Mouse (Mus musculus): Measurements from ENCODE around the gene Cggbp1.
"Not testable (repeated sequence)": the region's sequence is repeated elsewhere in the genome, so short reads cannot be mapped to it uniquely, and the experiment has no call there.

Gene Cggbp1

DNA sequence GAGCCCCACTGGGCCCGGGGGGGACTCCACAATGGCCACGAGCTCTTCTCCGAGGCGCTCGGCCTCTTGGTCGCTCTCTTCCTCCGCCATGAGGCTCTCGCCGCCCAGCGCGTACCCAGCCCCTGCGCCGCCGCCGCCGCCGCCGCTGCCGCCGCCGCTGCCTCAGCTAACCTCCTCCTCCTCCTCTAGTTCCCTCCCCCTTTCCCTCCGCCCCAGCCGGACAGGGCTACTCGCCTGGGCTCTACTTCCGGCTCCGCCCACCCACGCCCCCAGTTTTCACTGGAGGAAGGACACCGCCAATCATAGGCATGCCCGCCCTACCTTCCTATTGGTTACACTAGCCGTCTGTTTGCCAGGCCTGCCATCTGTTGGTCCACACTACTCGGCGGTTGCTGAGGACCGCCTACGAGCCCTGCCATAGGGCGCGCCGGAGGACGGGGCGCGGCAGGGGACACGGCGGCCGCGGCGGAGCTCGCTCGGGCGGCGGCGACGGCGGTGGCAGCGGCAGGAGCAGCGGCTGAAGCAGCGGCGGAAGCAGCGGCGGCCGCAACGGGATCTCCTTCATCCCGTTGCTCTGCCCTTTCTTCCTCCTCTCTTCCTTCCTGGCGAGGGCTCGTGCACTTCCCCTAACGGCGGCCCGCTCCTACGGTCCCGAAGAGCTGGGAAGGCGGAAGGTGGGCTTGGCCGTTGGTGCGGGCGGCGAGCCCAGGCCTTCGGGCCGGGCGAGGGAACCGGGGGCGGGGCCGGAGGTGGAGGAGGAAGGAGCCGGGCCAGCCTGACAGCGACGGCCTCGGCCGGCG, at the start of gene Cggbp1, which contains the start of gene Zfp654:
Gene Cggbp1 (plus strand): TSS at position 434 of the 800 bp plus-strand sequence.
Gene Zfp654 (minus strand): TSS at position 90 of the 800 bp plus-strand sequence.
- DNase-seq (ENCODE audit: low spot score): peak; percentile 95

DNA sequence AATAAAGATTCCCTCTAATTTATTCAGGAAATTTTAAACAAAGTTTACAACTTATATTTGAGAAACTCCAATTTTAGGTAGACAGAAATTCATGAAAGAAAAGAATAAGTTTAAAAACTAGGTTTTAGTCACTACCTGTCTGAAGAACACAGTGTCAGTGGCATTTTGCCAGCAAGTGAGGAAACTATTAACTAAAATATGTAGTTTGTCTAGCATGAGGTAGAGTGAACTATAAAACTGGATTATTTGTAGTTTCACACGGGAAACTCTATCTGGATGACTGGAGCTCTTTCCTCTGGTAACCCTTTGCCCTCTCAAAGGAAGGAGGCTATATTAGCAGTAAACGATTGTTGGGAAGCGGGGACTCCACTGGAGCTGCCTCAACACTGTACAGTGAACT, 48.8 kb upstream of the Cggbp1 start:
- DNase-seq (ENCODE audit: low spot score): no peak

DNA sequence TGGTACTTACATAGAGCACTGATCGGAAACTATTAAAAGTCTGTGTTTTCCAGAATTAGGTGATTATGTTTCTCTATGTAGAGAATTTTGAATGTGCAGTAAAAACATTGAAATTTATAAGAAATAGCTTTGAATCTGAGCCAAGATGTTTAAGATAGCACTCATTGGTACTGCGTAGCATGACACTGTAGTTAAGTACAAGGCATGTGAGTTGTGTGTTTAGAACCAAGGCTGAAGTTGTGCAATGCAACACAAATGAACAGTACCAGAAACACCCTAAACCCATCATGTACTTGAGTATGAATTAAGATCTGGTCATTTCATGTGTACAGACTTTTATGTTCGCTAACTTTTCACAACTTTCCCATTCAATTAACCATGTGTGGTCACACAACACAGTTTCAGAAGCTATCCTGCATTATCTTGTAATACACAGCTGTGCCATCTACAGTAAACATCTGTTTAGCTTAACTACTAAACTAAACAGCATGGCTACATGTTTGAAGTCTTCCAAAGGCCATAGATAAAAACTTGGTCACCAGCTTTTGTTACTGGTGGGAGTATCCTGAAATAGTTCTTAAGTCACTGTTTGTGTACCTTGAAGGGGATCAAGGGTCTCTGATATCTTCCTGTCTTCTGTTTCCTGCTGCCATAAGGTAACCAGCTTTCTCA, 34.6 kb upstream of the Cggbp1 start:
- no peak for DNase-seq (ENCODE audit: low spot score)

DNA sequence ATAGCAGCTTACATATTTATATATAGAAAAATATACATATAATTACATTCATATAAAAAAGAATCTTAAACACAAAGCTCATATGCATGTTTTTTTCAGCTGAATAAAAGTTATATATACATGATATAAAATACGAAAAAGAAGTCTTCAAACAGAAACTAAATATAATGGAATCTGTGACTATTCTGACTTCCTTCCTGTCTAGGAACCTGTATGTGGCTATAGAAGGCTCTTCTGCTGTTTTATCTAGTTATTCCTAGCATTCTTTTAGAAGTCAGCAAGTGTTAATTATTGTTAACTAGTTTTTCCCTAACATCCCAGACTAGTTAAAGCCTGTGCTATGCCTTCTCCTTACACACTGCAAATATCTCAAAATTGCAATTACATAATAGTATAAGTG, 27.9 kb upstream of the Cggbp1 start:
- no peak for DNase-seq (ENCODE audit: low spot score)

- no peak for DNase-seq (ENCODE audit: low spot score)
Measured at GRCm38 (mm10) chr16:64824474-64824873, 27.3 kb upstream of the Cggbp1 start.

- no peak for DNase-seq (ENCODE audit: low spot score)
Measured at GRCm38 (mm10) chr16:64830291-64830690, 21.5 kb upstream of the Cggbp1 start.

DNA sequence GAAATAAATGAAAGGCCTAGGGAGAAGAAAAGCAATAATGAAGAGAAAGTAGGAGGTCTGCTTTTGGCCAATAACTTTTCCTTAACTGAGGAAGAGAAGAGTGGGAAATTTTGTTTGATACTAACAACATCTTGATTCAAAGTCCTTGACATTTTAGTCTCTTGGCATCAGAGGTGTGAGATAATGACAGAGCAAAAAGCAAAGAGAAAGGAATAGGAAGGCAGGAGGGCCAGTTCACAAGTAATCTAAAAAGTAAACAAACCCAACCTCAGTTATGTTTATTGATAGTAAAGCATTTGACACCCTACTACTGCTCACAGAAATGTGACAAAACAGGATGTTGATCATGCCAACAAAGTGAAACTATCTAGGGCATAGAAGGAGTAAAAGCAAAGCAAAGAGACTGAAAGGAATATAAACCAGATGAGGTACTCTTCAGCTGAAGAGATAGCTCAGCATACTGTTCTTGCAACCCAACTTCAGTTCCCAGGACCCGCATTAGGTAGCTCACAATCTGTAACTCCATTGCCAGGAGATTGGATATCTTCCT, 15.7 kb upstream of the Cggbp1 start:
- no peak for DNase-seq (ENCODE audit: low spot score)

DNA sequence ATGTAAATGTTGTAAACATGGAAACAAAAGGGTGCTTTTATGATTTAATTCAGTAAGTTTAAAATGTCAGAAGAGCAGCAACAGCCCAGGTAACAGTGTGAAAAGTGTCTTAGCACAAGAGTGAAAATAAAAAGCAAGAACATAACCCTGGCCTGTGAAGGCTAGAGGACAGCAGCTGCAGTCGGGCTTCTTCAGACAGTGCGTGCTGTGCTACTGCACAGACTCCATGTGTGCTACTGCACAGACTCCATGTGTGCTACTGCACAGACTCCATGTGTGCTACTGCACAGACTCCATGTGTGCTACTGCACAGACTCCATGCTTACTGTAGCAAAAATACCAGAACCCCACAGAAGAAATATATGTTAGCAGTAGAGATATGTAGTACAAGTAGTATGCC, 15.1 kb upstream of the Cggbp1 start:
- DNase-seq (ENCODE audit: low spot score): no peak

DNA sequence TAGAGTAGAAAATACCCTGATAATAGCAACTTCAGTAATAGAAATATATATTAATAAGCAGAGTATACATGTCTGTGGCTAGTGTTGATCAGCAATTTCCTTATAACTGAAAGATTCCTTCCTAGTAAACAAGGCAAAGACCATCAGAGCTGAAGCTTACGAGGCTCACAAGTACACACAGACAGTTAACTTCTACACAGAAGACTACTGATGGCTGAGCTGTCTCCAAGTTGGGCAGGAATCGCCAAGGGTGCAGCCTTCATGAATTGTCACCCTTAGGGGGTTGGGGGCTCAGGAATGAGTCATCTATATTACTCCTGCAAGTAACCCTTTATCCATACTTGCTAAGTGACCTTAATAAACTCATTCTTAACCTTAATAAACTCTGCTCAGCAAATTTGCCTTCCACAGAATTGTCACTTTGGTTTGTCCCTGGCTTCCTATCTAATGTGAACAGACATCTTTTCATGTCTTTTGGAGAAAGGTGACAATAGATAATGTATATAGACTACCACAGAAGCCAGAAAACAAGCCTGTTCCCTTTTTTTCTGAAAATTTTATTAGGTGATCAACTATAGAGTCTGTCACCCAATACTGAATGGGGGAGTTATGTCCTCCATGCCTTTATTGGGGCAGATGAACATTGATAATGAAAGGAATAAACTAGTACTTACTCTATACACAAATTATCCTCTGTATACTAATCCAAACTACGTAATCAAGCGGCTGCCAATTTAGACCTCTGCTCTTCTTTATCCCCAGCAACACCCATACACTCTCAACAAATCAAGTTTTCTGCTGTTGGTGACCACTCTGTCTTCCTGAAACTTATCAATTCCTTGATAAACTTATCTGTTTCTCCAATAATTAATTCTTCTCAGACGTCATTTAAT, 10.1 kb upstream of the Cggbp1 start:
- DNase-seq (ENCODE audit: low spot score): no peak

DNA sequence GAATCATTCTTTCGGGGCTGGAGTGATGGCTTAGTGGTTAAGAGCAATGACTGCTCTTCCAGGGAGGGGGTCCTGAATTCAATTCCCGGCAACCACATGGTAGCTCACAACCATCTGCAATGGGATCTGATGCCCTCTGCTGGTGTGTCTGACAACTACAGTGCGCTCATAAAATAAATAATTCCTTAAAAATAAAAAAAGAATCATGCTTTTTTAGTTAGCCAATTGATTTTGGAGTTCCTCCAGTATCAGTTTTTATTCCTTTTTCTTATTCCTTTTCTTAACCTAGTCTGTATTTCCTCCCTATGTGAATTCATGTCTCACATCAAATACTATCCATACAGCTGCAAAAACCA, 9.4 kb upstream of the Cggbp1 start:
- DNase-seq (ENCODE audit: low spot score): no peak

DNA sequence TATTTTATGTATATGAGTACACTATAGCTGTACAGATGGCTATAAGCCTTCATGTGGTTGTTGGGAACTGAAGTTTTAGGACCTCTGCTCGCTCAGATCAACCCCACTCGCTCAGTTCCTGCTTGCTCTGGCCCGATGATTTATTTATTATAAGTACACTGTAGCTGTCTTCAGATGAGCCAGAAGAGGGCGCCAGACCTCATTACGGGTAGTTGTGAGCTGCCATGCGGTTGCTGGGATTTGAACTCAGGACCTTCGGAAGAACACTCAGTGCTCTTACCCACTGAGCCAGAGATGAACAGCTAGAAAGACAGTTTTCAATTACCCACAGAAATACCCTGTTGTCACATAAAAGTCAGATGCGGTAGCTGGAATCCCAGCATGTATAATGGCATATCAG, 5.8 kb upstream of the Cggbp1 start:
- DNase-seq (ENCODE audit: low spot score): no peak

DNA sequence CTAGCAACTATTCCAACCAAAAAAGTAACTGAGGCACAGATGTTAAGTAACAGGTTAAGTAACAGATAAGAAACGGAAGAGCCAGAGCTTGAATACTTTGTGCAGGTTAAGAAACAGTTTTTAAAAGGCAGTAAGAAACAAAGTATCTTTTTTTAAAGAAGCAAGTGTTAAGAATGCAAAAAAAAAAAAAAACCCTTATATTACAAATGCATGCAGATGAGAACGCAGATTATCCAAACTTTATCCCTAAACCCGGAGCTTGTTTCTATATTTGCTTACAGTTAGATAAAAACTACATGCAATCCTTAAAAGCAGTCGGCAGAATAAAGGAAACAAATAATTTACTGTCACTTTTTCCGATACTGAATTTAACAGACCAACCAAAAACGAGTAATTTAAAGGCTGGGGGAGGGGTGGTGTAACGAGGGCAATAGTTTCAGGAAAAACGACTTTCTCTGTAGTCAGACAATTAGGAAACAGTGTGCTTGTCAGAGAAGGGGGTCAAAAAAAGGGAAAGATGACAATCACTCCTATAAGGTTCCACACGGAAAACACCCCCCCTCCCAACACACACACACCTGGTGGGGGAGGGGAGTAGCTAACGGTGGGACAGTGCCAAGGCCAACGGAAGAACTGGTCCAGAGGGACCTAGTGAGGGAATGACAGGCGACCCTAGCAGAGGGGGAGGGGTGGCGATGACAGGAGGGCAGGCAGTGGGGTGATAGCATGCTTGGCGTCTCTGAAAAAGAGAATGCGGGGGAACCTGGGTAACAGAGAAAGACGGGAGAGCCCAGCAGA, 1.3 kb upstream of the Cggbp1 start:
- DNase-seq (ENCODE audit: low spot score): no peak

DNA sequence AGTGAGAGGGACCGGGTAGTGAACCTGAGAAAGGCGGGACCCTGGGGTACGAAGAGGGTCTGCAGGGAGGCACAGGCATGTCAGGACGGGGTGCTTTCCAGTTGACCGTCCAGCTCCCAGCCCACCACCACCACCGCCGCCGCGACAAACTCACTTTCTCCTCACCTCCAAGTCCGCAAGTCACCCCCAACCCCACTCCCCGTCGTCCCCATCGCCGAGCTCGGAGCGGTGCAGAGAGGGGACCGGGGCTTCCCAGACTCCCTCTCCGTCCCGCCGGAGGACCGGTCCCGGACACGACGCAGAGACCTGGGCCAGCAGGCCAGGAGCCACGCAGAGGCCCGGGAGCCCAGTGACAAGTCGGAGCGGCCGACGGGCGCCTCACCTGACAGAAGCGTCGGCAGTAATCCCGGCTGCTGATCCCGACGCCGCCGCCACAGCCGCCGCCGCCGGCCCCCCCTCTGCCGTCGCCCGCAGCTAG, 672 bp upstream of the Cggbp1 start:
- no peak for DNase-seq (ENCODE audit: low spot score)

DNA sequence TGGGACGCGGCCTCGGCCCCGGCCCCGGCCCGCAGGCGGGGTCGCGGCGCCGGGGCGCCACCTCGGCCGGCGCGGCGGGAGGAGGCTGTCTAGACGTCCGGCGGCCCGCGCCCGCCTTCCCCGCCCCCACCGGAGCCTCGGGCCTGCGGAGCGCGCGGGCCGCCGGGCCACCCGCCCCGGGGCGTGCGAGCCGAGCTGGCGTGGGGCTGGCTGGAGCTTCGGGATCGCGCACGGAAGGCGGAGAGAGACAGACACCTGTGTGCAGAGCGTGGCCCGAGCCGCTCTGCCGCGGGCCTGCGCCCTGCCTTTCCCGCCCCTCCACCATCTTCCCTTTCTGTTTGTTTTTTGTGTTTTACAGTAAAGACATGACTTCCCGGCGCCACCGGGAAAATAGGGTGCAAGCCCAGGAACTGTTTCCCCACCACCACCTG, 660 bp downstream of the Cggbp1 start:
- peak; percentile 6 for DNase-seq (ENCODE audit: low spot score)

DNA sequence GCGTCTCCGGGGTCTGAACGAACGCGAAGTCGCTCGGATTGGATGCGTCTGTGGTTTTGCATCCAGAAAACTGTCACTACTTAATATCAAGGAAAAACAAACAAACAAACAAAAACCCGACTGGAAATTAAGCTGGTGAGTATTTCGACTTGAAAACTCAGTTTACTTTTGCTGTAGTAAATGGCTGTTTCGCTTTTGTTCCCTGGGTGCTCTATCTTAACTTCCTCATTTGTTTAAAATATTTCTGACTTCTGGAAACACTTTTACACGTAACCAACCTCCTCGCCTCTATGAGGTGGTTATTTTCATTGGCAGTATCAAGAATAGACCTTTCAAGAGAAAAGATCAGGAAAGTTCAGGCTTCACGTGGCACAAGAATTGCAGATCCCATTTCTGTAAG, 1.1 kb downstream of the Cggbp1 start:
- no peak for DNase-seq (ENCODE audit: low spot score)

DNA sequence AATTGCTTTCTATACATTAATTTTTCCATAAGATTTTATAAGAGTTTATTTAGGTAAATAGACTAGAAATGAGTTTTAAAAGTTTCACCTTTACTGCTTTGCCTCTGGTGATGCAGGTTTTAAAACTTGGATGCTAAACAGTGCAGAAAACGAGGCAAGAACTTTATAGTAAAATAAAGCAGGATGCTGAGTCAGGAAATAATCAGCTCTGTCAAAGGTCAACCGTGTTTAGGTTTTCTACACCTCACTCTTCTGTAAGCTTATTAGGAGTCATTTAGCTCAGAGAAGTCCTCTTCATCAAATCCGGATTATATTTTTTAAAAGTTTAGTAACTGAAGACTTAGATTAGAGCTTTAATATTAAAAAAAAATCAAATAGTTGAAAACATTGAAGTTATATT, 5.2 kb downstream of the Cggbp1 start:
- DNase-seq (ENCODE audit: low spot score): no peak

DNA sequence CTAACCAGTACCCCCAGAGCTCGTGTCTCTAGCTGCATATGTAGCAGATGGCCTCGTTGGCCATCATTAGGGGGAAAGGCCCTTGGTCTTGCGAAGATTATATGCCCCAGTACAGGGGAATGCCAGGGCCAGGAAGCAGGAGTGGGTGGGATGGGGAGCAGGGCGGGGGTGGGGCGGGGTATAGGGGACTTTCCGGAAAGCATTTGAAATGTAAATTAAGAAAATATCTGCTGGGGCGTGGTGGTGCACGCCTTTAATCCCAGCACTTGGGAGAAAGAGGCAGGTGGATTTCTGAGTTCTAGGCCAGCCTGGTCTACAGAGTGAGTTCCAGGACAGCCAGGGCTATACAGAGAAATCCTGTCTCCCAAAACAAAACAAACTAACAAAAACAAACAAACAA, 14.0 kb downstream of the Cggbp1 start:
- DNase-seq (ENCODE audit: low spot score): not testable (repeated sequence)

DNA sequence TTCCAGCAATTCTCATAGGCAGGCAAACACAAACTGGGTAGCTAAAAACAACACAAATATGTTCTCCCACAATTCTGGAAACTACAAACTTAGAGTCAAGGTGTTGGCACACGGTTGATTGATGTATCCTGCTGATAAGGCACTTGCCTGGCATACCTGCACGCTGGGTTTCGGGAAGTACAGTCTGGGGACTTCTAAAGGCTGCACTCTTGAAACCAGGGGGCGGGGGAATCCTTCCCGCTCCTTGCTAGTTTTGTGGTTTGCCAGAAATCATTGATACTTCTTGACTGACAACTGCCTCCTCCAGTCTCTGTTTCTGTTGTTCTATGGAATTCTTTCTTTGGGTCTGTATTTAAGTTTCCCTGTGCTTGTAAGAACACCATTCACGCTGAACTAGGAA, 16.8 kb downstream of the Cggbp1 start:
- DNase-seq (ENCODE audit: low spot score): no peak

GRCm38 (mm10) chr16:64869621-64870020, 17.8 kb downstream of the Cggbp1 start:
- DNase-seq (ENCODE audit: low spot score): no peak

DNA sequence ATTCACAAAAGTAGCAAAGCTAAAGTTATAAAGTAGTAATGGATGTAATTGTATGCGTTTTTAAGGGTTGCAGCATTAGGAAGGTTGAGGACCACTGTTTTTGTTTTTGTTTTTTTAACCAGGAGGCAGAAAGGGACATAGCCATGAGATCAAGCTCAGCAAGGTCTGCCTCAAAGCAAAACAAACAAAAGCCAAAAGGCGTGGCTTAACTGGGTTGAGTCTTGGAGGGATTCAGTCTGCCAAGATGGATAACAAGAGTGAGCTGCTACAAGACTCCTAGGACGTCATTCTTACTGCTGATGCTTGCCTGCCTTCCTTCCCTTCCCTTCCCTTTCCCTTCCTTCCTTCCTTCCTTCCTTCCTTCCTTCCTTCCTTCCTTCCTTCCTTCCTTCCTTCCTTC, 20.5 kb downstream of the Cggbp1 start:
- DNase-seq (ENCODE audit: low spot score): no peak

DNA sequence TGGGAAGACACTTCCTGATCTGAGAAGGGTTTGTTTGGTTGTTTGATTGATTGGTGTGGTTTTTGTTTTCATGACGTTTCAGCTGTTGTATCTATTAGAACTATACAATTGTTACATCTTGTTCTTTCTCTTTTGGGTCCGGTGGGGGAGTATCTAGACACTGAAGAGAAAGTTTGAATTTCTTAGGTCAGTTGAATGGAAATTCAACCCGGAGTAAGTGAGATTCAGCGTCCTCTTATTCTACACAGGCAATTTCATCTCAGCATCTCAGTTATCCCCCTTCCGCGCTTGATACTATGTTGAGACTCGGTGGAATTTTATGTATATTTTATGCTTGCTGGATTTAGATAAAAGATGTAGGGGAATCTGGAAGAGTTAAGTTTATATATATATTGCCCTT, 21.0 kb downstream of the Cggbp1 start:
- DNase-seq (ENCODE audit: low spot score): no peak
